Mouse (Mus musculus) CH12.LX (cell line): ENCODE measurements around the gene Ilf3.
A peak's percentile ranks its signal among the peaks of the same experiment; 100 is the strongest.

Source experiments
- BHLHE40 ChIP-seq: IDR thresholded peaks from 2 replicates; pipeline ENCODE4 v1.6.1; 2011; ENCODE audit warnings: mild to moderate bottlenecking, low read depth, low read length, improper control_type of control experiment
- CHD1 ChIP-seq: IDR thresholded peaks from 2 replicates; pipeline ENCODE4 v1.6.1; 2012; ENCODE audit warnings: low read depth, low read length, improper control_type of control experiment, inconsistent platforms
- CTCF ChIP-seq, 2 experiments: IDR thresholded peaks in 1 of 2; conservative IDR thresholded peaks in 1 of 2; 2 replicates each; pipeline ENCODE4 v1.5.1; 2011 to 2012; ENCODE audit warnings: low read depth in 2 of 2, low read length in 2 of 2, improper control_type of control experiment in 1 of 2, inconsistent platforms in 1 of 2, mild to moderate bottlenecking in 1 of 2, moderate library complexity in 1 of 2
- EP300 ChIP-seq: IDR thresholded peaks from 2 replicates; pipeline ENCODE4 v1.6.1; 2011; ENCODE audit warnings: low read length, improper control_type of control experiment
- HCFC1 ChIP-seq: IDR thresholded peaks from 2 replicates; pipeline ENCODE4 v1.6.1; 2012; ENCODE audit warnings: low read depth, mild to moderate bottlenecking, inconsistent platforms, low read length, improper control_type of control experiment
- MYC ChIP-seq: IDR thresholded peaks from 2 replicates; pipeline ENCODE4 v1.6.1; 2011; ENCODE audit warnings: low read depth, mild to moderate bottlenecking, improper control_type of control experiment, low read length
- POLR2A ChIP-seq: IDR thresholded peaks from 2 replicates; pipeline ENCODE4 v1.6.1; 2011; ENCODE audit warnings: low read depth, mild to moderate bottlenecking, improper control_type of control experiment, low read length
- POLR2AphosphoS2 ChIP-seq: IDR thresholded peaks from 2 replicates; pipeline ENCODE4 v1.6.1; 2011; ENCODE audit warnings: low read depth, low read length, improper control_type of control experiment
- RCOR1 ChIP-seq: conservative IDR thresholded peaks from 2 replicates; pipeline ENCODE4 v1.6.1; 2012; ENCODE audit warnings: low read depth, mild to moderate bottlenecking, inconsistent platforms, low read length, improper control_type of control experiment
- SMC3 ChIP-seq: IDR thresholded peaks from 2 replicates; pipeline ENCODE4 v1.6.1; 2011; ENCODE audit warnings: low read depth, low read length, improper control_type of control experiment
- TCF12 ChIP-seq: IDR thresholded peaks from 2 replicates; pipeline ENCODE4 v1.6.1; 2014; ENCODE audit warnings: low read depth, mild to moderate bottlenecking, inconsistent platforms, low read length, improper control_type of control experiment
- ZMIZ1 ChIP-seq: IDR thresholded peaks from 2 replicates; pipeline ENCODE4 v1.6.1; 2012; ENCODE audit warnings: low read depth, mild to moderate bottlenecking, inconsistent platforms, low read length, improper control_type of control experiment

- TF ChIP-seq TCF12 (no peak), POLR2A (no peak; the same call in 1 of the 2 replicates), POLR2AphosphoS2 (no peak), CTCF (conservative IDR thresholded peaks at IDR 0.05 in 1 of 2, IDR thresholded peaks at IDR 0.05 in 1 of 2; ENCODE audit: low read depth in 2 of 2, low read length in 2 of 2) (peak in 1 of 2 experiments; percentile 22; a peak in 3 of 4 replicates), EP300 (no peak), MYC (peak; percentile 29; the same call in 1 of the 2 replicates), RCOR1 (no peak), BHLHE40 (peak; percentile 85), ZMIZ1 (peak; percentile 20; the same call in 1 of the 2 replicates), CHD1 (no peak), SMC3 (no peak), HCFC1 (no peak)
These were observed 45.3 kb upstream of the Ilf3 start for GRCm38 (mm10) chr9:21322211-21322916.
